Mouse (Mus musculus) ovary, postnatal 14 days (tissue): Measurements from ENCODE around the gene Hsdl1.

Experiments used
- DNase-seq: peaks from one replicate; pipeline ENCODE4 v3.0.0; 2022; ENCODE audit warnings: low spot score

Hsdl1 gene

GRCm38 (mm10) chr8:119528762-119529161 is 46.2 kb downstream of the Hsdl1 start:
- DNase-seq = no peak

GRCm38 (mm10) chr8:119520102-119520501 is 54.9 kb downstream of the Hsdl1 start:
- no peak for DNase-seq

DNA sequence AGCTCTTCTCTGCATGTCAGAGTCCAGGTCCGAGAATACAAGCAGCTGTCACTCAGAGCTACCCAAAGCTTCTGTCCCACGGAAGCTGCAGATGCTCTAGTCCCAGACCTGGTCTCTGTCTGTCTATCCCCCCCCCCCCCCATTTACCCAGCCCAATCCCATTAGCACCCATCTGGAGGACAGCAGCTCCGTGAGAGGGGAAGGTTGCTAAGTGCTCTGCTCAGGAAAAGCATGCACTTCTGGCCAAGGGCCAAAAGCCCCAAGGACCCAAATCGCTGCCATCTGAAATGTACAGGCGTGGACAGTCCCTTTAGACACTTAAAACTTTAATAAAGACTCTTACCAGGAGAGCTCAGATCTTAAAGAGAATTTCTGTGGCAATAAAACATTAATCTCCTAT is 58.3 kb downstream of the Hsdl1 start:
- DNase-seq = no peak

DNA sequence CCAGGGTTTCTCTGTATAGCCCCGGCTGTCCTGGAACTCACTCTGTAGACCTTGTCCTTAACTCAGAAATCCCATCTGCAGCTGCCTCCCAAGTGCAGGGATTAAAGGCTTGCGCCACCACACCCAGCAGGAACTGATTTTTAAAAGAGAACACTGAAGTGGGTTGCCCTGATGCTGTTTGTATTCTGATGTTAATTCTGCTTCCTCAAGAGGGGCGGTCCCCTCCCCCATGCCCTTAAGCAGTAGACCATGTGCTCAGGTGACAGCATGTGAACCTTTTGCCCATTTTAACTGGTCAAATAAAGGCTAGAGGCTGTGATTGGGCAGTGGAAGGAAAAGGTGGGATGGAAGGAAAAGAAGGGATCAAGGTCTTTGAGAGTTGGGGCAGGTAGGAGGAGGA is 59.2 kb downstream of the Hsdl1 start:
- no peak for DNase-seq

GRCm38 (mm10) chr8:119514940-119515339 is 60.0 kb downstream of the Hsdl1 start:
- DNase-seq = no peak

- no peak for DNase-seq
Observed at GRCm38 (mm10) chr8:119513405-119513804, 61.6 kb downstream of the Hsdl1 start.
